In the genomic region with DNA sequence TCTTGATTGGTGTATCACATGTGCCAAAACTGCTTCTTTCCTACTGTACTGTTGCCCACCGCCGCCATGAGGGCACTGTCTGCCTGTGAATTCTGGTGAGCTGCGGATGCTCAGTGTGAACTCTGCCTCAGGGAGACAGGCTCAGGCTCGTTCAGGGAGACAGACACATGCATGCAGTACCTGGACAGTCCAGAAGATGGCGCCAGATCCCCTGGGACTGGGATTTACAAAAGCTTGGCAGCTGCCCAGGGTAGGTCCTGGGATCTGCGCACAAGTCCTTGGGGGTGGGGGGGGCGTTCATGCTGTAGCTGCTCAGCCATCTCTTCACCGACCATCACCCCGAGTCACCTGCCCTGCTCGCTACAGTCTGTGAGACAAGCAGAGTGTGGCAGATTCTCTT, we compare ENCODE assay signal across 8 mouse cellular contexts.
A peak's percentile ranks its signal among the peaks of the same experiment; 100 is the strongest.
DNase-seq lines count a peak whose midpoint lies in the region; ATAC-seq and TF ChIP-seq lines count a peak whose summit lies in the region.

No protein-coding gene starts in this region.

- no peaks in the 10 kb centered on the region for H3K9me3 ChIP-seq in neural tube, embryonic 12.5 days

- H3K9ac ChIP-seq in heart, adult 2 months (ENCODE audit: low read depth, low read length): no peak overlapping the region
- H3K9ac ChIP-seq in liver, adult 2 months (ENCODE audit: low read depth, low read length): no peak overlapping the region
- no peak overlapping the region for H3K9ac ChIP-seq in neural tube, embryonic 12.5 days

- no peak for TF ChIP-seq EP300 in heart, adult 2 months (IDR thresholded peaks at IDR 0.05; ENCODE audit: insufficient read depth, low read depth, low read length)

- H3K79me2 ChIP-seq in heart, adult 2 months (replicated peaks; ENCODE audit: control insufficient read depth, insufficient read depth, low read length): no peaks in the 10 kb centered on the region
- no peaks in the 10 kb centered on the region for H3K79me2 ChIP-seq in liver, adult 2 months (ENCODE audit: control insufficient read depth, insufficient read depth, low read length)

- intact Hi-C loops in heart, adult 2 months (cut with DNase I): no loop called here
- intact Hi-C loops in gastrocnemius, postnatal 14 days (cut with DNase I; ENCODE audit: low total_unique reads): no loop called here

- DNase-seq in heart, adult 2 months: peak; percentile 36 to 69
- DNase-seq in heart, adult 11 months: no peak
- DNase-seq in gastrocnemius, postnatal 14 days: peak; percentile 65
- DNase-seq in kidney, adult 9 months: peak; percentile 75
- DNase-seq in liver, adult 2 months (ENCODE audit: extremely low read depth, low read depth, low spot score): peak; percentile 42
- DNase-seq in thymus, adult 18-20 months: peak; percentile 6 to 7

- H3K36me3 ChIP-seq in heart, adult 2 months (ENCODE audit: control insufficient read depth, insufficient read depth, low read length): no peaks in the 10 kb centered on the region
- H3K36me3 ChIP-seq in liver, adult 2 months (ENCODE audit: control insufficient read depth, insufficient read depth, low read length): no peaks in the 10 kb centered on the region
- H3K36me3 ChIP-seq in neural tube, embryonic 12.5 days: no peaks in the 10 kb centered on the region

- H3K4me3 ChIP-seq in heart, adult 2 months: no peak overlapping the region
- no peak overlapping the region for H3K4me3 ChIP-seq in cortical plate, adult 2 months (ENCODE audit: insufficient read depth, low read length)
- no peak overlapping the region for H3K4me3 ChIP-seq in liver, adult 2 months (ENCODE audit: insufficient read depth, low read depth, low read length)
- H3K4me3 ChIP-seq in neural tube, embryonic 12.5 days: no peak overlapping the region

- H3K27ac ChIP-seq in heart, adult 2 months: no peak overlapping the region
- H3K27ac ChIP-seq in cortical plate, adult 2 months (ENCODE audit: insufficient read depth, low read length): no peak overlapping the region
- H3K27ac ChIP-seq in liver, adult 2 months (replicated peaks; ENCODE audit: insufficient read depth, low read depth, low read length): no peak overlapping the region
- H3K27ac ChIP-seq in neural tube, embryonic 12.5 days: no peak overlapping the region

- 17% methylated on average over 10 of the region's 10 CpGs for WGBS in heart, adult 2 months
- 11% methylated on average over 10 of the region's 10 CpGs for WGBS in liver, adult 2 months
- 17% methylated on average over 10 of the region's 10 CpGs for WGBS in neural tube, embryonic 12.5 days

- TF ChIP-seq POLR2A in heart, adult 2 months (IDR thresholded peaks at IDR 0.05; ENCODE audit: insufficient read depth, low read depth, low read length): no peak
- TF ChIP-seq POLR2A in cortical plate, adult 2 months (IDR thresholded peaks at IDR 0.05; ENCODE audit: extremely low read depth, insufficient read depth, low read length): no peak
- no peak for TF ChIP-seq POLR2A in liver, adult 2 months (IDR thresholded peaks at IDR 0.05; ENCODE audit: extremely low read depth, insufficient read depth, low read length)

- peak; percentile 80 for TF ChIP-seq CTCF in heart, adult 2 months (IDR thresholded peaks at IDR 0.05)
- TF ChIP-seq CTCF in cortical plate, adult 2 months (IDR thresholded peaks at IDR 0.05; ENCODE audit: extremely low read depth, insufficient read depth, low read length): peak; percentile 94
- TF ChIP-seq CTCF in liver, adult 2 months (IDR thresholded peaks at IDR 0.05; ENCODE audit: low read depth, low read length): peak; percentile 92

- peak; percentile 50; the same call in 1 of the 2 replicates for ATAC-seq in neural tube, embryonic 12.5 days (ENCODE audit: low FRiP score, low read depth)

- H3K4me1 ChIP-seq in heart, adult 2 months (ENCODE audit: control insufficient read depth, insufficient read depth, low read length): no peaks in the 10 kb centered on the region
- H3K4me1 ChIP-seq in cortical plate, adult 2 months (ENCODE audit: control insufficient read depth, insufficient read depth, low read length): peaks cover 6% of the 10 kb centered on the region
- H3K4me1 ChIP-seq in liver, adult 2 months (ENCODE audit: control insufficient read depth, insufficient read depth, low read length): no peaks in the 10 kb centered on the region
- H3K4me1 ChIP-seq in neural tube, embryonic 12.5 days: peaks cover 16% of the 10 kb centered on the region

- no peaks in the 10 kb centered on the region for H3K27me3 ChIP-seq in heart, adult 2 months (ENCODE audit: control insufficient read depth, insufficient read depth, low read length)
- H3K27me3 ChIP-seq in liver, adult 2 months (ENCODE audit: control insufficient read depth, insufficient read depth, low read length): no peaks in the 10 kb centered on the region
- H3K27me3 ChIP-seq in neural tube, embryonic 12.5 days (replicated peaks): no peaks in the 10 kb centered on the region

- H3K4me2 ChIP-seq in neural tube, embryonic 12.5 days (replicated peaks): no peak overlapping the region
